Comparison of ENCODE assay signal across 9 mouse cellular contexts in genomic region chr9:119977557-119978060, GRCm38 (mm10). TPM values are rescaled to one million over a fixed set of nuclear protein-coding genes. Genes with fewer than 3 reads are reported as not detected.
A peak's percentile ranks its signal among the peaks of the same experiment; 100 is the strongest.
DNase-seq lines count a peak whose midpoint lies in the region; ATAC-seq and TF ChIP-seq lines count a peak whose summit lies in the region.
"Had no signal": no experiment of that assay in that cellular context is flagged by ENCODE, and none has a peak within 500 bp of the region (broad histone marks: within the 10 kb centered on the region; RNA-seq: fewer than 3 reads in every experiment).

No protein-coding gene starts in this region.

- no peaks in the 10 kb centered on the region for H3K9me3 ChIP-seq in lung, embryonic 14.5 days (ENCODE audit: low read depth, low read length)
- H3K9me3 ChIP-seq in embryonic facial prominence, embryonic 10.5 days, result no peaks in the 10 kb centered on the region
- H3K9me3 ChIP-seq in liver, embryonic 11.5 days (ENCODE audit: control insufficient read depth, low read length), result no peaks in the 10 kb centered on the region
- H3K9me3 ChIP-seq: neural tube, embryonic 12.5 days had no signal

- no peaks in the 10 kb centered on the region for H3K27me3 ChIP-seq in lung, embryonic 14.5 days (ENCODE audit: insufficient read depth, low read length)
- H3K27me3 ChIP-seq in embryonic facial prominence, embryonic 10.5 days (replicated peaks; ENCODE audit: low read depth, poor library complexity, severe bottlenecking), result no peaks in the 10 kb centered on the region
- no peaks in the 10 kb centered on the region for H3K27me3 ChIP-seq in liver, embryonic 11.5 days (replicated peaks; ENCODE audit: control insufficient read depth, insufficient read depth, low read length)
- H3K27me3 ChIP-seq: neural tube, embryonic 12.5 days had no signal

- ATAC-seq in lung, embryonic 14.5 days (ENCODE audit: insufficient read depth), result no peak
- no peak for ATAC-seq in liver, embryonic 11.5 days (replicated peaks; ENCODE audit: low FRiP score)
- no peak for ATAC-seq in granulocyte monocyte progenitor cell, adult 5-6 weeks (replicated peaks; ENCODE audit: poor library complexity, severe bottlenecking)

- no peak overlapping the region for H3K4me3 ChIP-seq in lung, embryonic 14.5 days (ENCODE audit: low read depth, low read length)
- H3K4me3 ChIP-seq in embryonic facial prominence, embryonic 10.5 days, result no peak overlapping the region
- H3K4me3 ChIP-seq in liver, embryonic 11.5 days (ENCODE audit: low read depth, low read length), result no peak overlapping the region
- H3K4me3 ChIP-seq: neural tube, embryonic 12.5 days had no signal

- peaks cover 53% of the 10 kb centered on the region for H3K4me1 ChIP-seq in lung, embryonic 14.5 days (ENCODE audit: insufficient read depth)
- H3K4me1 ChIP-seq in embryonic facial prominence, embryonic 10.5 days, result peaks cover 63% of the 10 kb centered on the region
- peaks cover 59% of the 10 kb centered on the region for H3K4me1 ChIP-seq in liver, embryonic 11.5 days (replicated peaks; ENCODE audit: control insufficient read depth, insufficient read depth, low read length)

- H3K4me2 ChIP-seq in lung, embryonic 14.5 days, result peak overlapping the region; percentile 13
- peak overlapping the region; percentile 42 for H3K4me2 ChIP-seq in liver, embryonic 11.5 days
- H3K4me2 ChIP-seq: neural tube, embryonic 12.5 days had no signal

- H3K36me3 ChIP-seq in lung, embryonic 14.5 days (ENCODE audit: insufficient read depth), result peaks cover 25% of the 10 kb centered on the region
- peaks cover 34% of the 10 kb centered on the region for H3K36me3 ChIP-seq in embryonic facial prominence, embryonic 10.5 days (replicated peaks)
- no peaks in the 10 kb centered on the region; the same call in 1 of the 2 replicates for H3K36me3 ChIP-seq in liver, embryonic 11.5 days (ENCODE audit: control insufficient read depth, insufficient read depth, low read length)
- H3K36me3 ChIP-seq: neural tube, embryonic 12.5 days had no signal

- no peak overlapping the region for H3K27ac ChIP-seq in lung, embryonic 14.5 days (ENCODE audit: low read depth)
- peak overlapping the region; percentile 63 for H3K27ac ChIP-seq in embryonic facial prominence, embryonic 10.5 days (replicated peaks)
- no peak overlapping the region; the same call in 1 of the 2 replicates for H3K27ac ChIP-seq in liver, embryonic 11.5 days (ENCODE audit: low read depth, low read length)
- H3K27ac ChIP-seq: neural tube, embryonic 12.5 days had no signal

- 14% methylated on average over 5 of the region's 5 CpGs for WGBS in lung, embryonic 14.5 days
- WGBS in embryonic facial prominence, embryonic 10.5 days, result 64% methylated on average over 5 of the region's 5 CpGs
- WGBS in liver, embryonic 11.5 days, result 34% methylated on average over 5 of the region's 5 CpGs

- peak; percentile 45 for DNase-seq in cerebellum, adult 11-12 months
- no peak for DNase-seq in cerebellum, adult 9-10 months
- peak; percentile 69 for DNase-seq in lung, embryonic 14.5 days
- no peak for DNase-seq in lung, postnatal 4 days
- no peak for DNase-seq in embryonic facial prominence, embryonic 10.5 days (ENCODE audit: low spot score)
- no peak for DNase-seq in liver, embryonic 11.5 days (ENCODE audit: low spot score)
- no peak for DNase-seq in spleen, postnatal 36 days (ENCODE audit: low spot score in 2 of 2)

- no peak for TF ChIP-seq CTCF in lung, embryonic 14.5 days (IDR thresholded peaks at IDR 0.05; ENCODE audit: low read depth)

- H3K9ac ChIP-seq in lung, embryonic 14.5 days, result no peak overlapping the region
- H3K9ac ChIP-seq in liver, embryonic 11.5 days (ENCODE audit: low read depth, low read length), result no peak overlapping the region
- H3K9ac ChIP-seq: neural tube, embryonic 12.5 days had no signal

RNA-seq across cellular contexts. Expression of gene Csrnp1, which starts 6.8 kb away (rescaled TPM):
- 2.2 and 2.7 TPM in 2 replicates for polyA plus RNA-seq in lung, embryonic 14.5 days (2014; fragmentation: Nextera tagmentation; extraction: Ambion mirVana)
- 3.1 and 4.8 TPM in 2 replicates for polyA plus RNA-seq in embryonic facial prominence, embryonic 10.5 days (2016; fragmentation: Nextera tagmentation; extraction: Ambion mirVana)
- polyA plus RNA-seq in liver, embryonic 11.5 days (2014; fragmentation: Nextera tagmentation; extraction: Ambion mirVana), result 1.1 and 2.2 TPM in 2 replicates
- 1.3 and 8.5 TPM in 2 replicates for total RNA-seq in granulocyte monocyte progenitor cell, adult 5-6 weeks (2014; fragmentation: Nextera tagmentation)
- total RNA-seq in granulocyte monocyte progenitor cell, adult 5-6 weeks (2017), result 8.8 and 16.9 TPM in 2 replicates

RNA-seq across cellular contexts. Expression of gene Ttc21a, which starts 40.2 kb away (rescaled TPM):
- polyA plus RNA-seq in lung, embryonic 14.5 days (2014; fragmentation: Nextera tagmentation; extraction: Ambion mirVana), result 0.16 and 0.28 TPM in 2 replicates
- polyA plus RNA-seq in embryonic facial prominence, embryonic 10.5 days (2016; fragmentation: Nextera tagmentation; extraction: Ambion mirVana), result 0.43 and 0.47 TPM in 2 replicates
- polyA plus RNA-seq in liver, embryonic 11.5 days (2014; fragmentation: Nextera tagmentation; extraction: Ambion mirVana), result 0.14 TPM in 1 of 2 replicates, not detected in the other
- 2.4 and 2.8 TPM in 2 replicates for total RNA-seq in granulocyte monocyte progenitor cell, adult 5-6 weeks (2014; fragmentation: Nextera tagmentation)
- total RNA-seq in granulocyte monocyte progenitor cell, adult 5-6 weeks (2017), result 3.3 and 3.6 TPM in 2 replicates

RNA-seq across cellular contexts. Expression of gene Gorasp1, which starts 40.2 kb away (rescaled TPM):
- 30.0 and 30.8 TPM in 2 replicates for polyA plus RNA-seq in lung, embryonic 14.5 days (2014; fragmentation: Nextera tagmentation; extraction: Ambion mirVana)
- polyA plus RNA-seq in embryonic facial prominence, embryonic 10.5 days (2016; fragmentation: Nextera tagmentation; extraction: Ambion mirVana), result 27.9 and 29.2 TPM in 2 replicates
- 24.7 and 25.0 TPM in 2 replicates for polyA plus RNA-seq in liver, embryonic 11.5 days (2014; fragmentation: Nextera tagmentation; extraction: Ambion mirVana)
- 8.0 and 9.4 TPM in 2 replicates for total RNA-seq in granulocyte monocyte progenitor cell, adult 5-6 weeks (2014; fragmentation: Nextera tagmentation)
- 4.8 and 9.5 TPM in 2 replicates for total RNA-seq in granulocyte monocyte progenitor cell, adult 5-6 weeks (2017)

RNA-seq across cellular contexts. Expression of gene Xirp1, which starts 45.8 kb away (rescaled TPM):
- polyA plus RNA-seq in lung, embryonic 14.5 days (2014; fragmentation: Nextera tagmentation; extraction: Ambion mirVana), result 0.07 and 0.87 TPM in 2 replicates
- polyA plus RNA-seq in embryonic facial prominence, embryonic 10.5 days (2016; fragmentation: Nextera tagmentation; extraction: Ambion mirVana), result 0.04 and 0.38 TPM in 2 replicates
- 0.25 and 1.1 TPM in 2 replicates for polyA plus RNA-seq in liver, embryonic 11.5 days (2014; fragmentation: Nextera tagmentation; extraction: Ambion mirVana)
- not detected in 2 replicates for total RNA-seq in granulocyte monocyte progenitor cell, adult 5-6 weeks (2014; fragmentation: Nextera tagmentation)
- total RNA-seq in granulocyte monocyte progenitor cell, adult 5-6 weeks (2017), result not detected in 2 replicates

Comparison
In these comparisons a context has a peak if more than half of its experiments do, and no peak if none do; other contexts are left out.
1. DNase-seq: peak in cerebellum, adult 11-12 months (single experiment) and lung, embryonic 14.5 days (single experiment); none in cerebellum, adult 9-10 months (single experiment), lung, postnatal 4 days (0 of 2), embryonic facial prominence, embryonic 10.5 days (single experiment), liver, embryonic 11.5 days (single experiment) and spleen, postnatal 36 days (0 of 2).